Mouse (Mus musculus) kidney, postnatal 0 days (tissue): ENCODE data around the gene Mfsd4b5. TPM values are rescaled to one million over a fixed set of nuclear protein-coding genes. Genes with fewer than 3 reads are reported as not detected.

ENCODE experiments used
- ATAC-seq: fragments of 200-750 bp; cut with Nextera tagmentation; replicated peaks from 2 replicates; pipeline ENCODE4 v1.8.0; 2017; ENCODE audit warnings: low read depth, moderate number of reproducible peaks, moderate TSS enrichment, moderate library complexity; ENCODE audit not compliant: low FRiP score
- DNase-seq: peaks from one replicate; pipeline ENCODE4 v3.0.0-alpha.2; 2016; ENCODE audit warnings: low spot score
- H3K27ac ChIP-seq: fragments of 300-500 bp; sonication (generic); 2 replicates; pipeline ENCODE4 v1.5.1; 2014; ENCODE audit warnings: mild to moderate bottlenecking
- H3K27me3 ChIP-seq: fragments of 300-500 bp; sonication (generic); 2 replicates; pipeline ENCODE4 v1.6.1; 2014; ENCODE audit warnings: low read length, mixed read lengths; ENCODE audit not compliant: insufficient read depth
- H3K36me3 ChIP-seq: fragments of 300-500 bp; sonication (generic); 2 replicates; pipeline ENCODE4 v1.6.1; 2014; ENCODE audit warnings: low read length, mixed read lengths; ENCODE audit not compliant: insufficient read depth
- H3K4me1 ChIP-seq: fragments of 300-500 bp; sonication (generic); replicated peaks from 2 replicates; pipeline ENCODE4 v1.6.1; 2014; ENCODE audit warnings: antibody characterized with exemption, low read length, mixed read lengths; ENCODE audit not compliant: insufficient read depth
- H3K4me2 ChIP-seq: fragments of 300-500 bp; sonication (generic); 2 replicates; pipeline ENCODE4 v1.6.1; 2014; ENCODE audit warnings: mild to moderate bottlenecking, low read length, moderate library complexity, mixed read lengths
- H3K4me3 ChIP-seq: fragments of 300-500 bp; sonication (generic); replicated peaks from 2 replicates; pipeline ENCODE4 v1.5.1; 2014; ENCODE audit warnings: low read depth, low read length
- H3K9ac ChIP-seq: fragments of 300-500 bp; sonication (generic); 2 replicates; pipeline ENCODE4 v1.6.1; 2014; ENCODE audit warnings: low read depth, low read length
- H3K9me3 ChIP-seq: fragments of 300-500 bp; sonication (generic); replicated peaks from 2 replicates; pipeline ENCODE4 v1.6.1; 2016; ENCODE audit warnings: low read length, inconsistent platforms, mixed read lengths
- CTCF ChIP-seq: IDR thresholded peaks from 2 replicates; pipeline ENCODE4 v1.5.1; 2016; ENCODE audit warnings: antibody characterized with exemption, low read depth, mild to moderate bottlenecking, moderate library complexity
- WGBS: fragments of 180-500 bp; shearing (Covaris S2); extraction: QIAGEN DNeasy Blood & Tissue Kit; methylation state at CpG from one replicate; pipeline ENCODE4 v1.1.7; 2014; 5-methylcytosine and 5-hydroxymethylcytosine counted together
- polyA plus RNA-seq: library from polyadenylated mRNA; unstranded; fragments of >200 nt; fragmentation: Nextera tagmentation; extraction: Ambion mirVana; gene quantifications from 2 replicates; pipeline ENCODE4 v1.2.1, GENCODE M21; 2015

Gene Mfsd4b5
- polyA plus RNA-seq, 1 experiment from 2014 or later = 11.8 TPM

DNA sequence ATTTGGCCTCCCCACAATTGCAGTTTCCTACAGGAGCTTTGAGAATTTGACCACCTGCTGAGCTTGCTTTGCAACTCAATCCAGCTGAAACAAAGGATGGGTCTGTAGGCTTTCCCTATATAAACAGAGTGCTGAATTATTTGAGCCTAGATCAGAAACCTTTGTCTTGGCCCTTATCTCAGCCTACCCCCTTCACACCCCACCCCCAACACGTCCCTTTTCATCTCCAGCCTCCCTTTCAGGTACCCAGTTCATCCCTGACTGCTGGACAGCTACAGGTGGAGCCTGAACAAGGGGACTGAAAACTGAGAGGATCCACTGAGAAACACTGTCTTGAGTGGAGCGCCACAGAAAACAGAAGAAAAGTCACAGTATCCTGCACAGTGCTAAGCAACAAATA, 10.7 kb downstream of the Mfsd4b5 start:
- H3K4me1 ChIP-seq = no peaks in the 10 kb centered on the region
- H3K9ac ChIP-seq = no peak overlapping the region
- no peak for DNase-seq
- 59% methylated on average over 2 of the region's 2 CpGs for WGBS
- no peak for ATAC-seq
- H3K27me3 ChIP-seq = no peaks in the 10 kb centered on the region
- no peak overlapping the region for H3K4me3 ChIP-seq
- H3K9me3 ChIP-seq = peaks cover 9% of the 10 kb centered on the region
- H3K36me3 ChIP-seq = no peaks in the 10 kb centered on the region
- no peak overlapping the region for H3K4me2 ChIP-seq
- TF ChIP-seq CTCF = no peak
- no peak overlapping the region for H3K27ac ChIP-seq

DNA sequence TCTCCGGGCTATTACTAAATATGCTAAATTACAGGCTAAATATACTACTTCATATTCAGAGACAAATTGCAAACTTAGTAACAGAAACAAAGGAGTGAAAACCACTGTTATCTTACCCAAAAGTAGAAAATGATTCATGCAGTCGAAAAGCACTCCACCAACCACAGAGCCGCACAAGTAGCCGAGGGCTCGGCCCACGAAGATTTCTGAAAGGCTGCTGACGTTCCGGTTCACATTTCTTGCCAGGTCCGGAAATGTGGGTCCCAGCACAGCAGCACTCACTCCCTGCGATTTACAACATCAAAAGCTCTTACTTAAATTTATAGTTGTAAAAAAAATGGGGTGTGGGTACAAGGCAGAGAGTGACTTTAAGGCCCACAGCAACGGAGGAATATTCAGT, 11.5 kb downstream of the Mfsd4b5 start:
- Histone ChIP-seq H3K4me1 (no peaks in the 10 kb centered on the region), H3K27me3 (no peaks in the 10 kb centered on the region), H3K36me3 (no peaks in the 10 kb centered on the region), H3K9ac (no peak overlapping the region), H3K4me2 (no peak overlapping the region), H3K9me3 (peaks cover 9% of the 10 kb centered on the region), H3K4me3 (no peak overlapping the region), H3K27ac (no peak overlapping the region)
- TF ChIP-seq CTCF = no peak
- WGBS = 40% methylated on average over 11 of the region's 11 CpGs
- DNase-seq (peak; percentile 46), ATAC-seq (no peak)

DNA sequence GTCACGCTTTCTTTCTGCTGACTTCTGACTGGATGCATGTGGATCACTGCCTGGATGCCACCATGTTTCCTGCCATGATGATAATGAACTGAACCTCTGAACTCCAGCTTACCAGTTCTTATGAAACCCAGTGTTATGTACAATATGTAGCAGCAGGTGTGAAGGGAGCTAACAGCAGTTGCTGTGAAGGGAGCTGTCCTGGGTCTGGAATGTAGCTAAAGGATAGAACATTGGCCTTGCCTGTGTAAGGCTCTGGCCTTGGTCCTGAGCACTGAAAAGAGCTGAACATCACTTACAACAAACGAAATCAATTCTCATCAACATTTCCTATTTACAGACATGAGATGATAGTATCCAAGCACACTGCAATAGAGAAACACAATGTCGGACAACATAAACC, 18.9 kb downstream of the Mfsd4b5 start:
- ATAC-seq (no peak), DNase-seq (peak; percentile 83)
- TF ChIP-seq CTCF = no peak
- no peaks in the 10 kb centered on the region for H3K36me3 ChIP-seq
- H3K4me2 ChIP-seq = no peak overlapping the region
- WGBS = 78% methylated on average over 3 of the region's 3 CpGs
- H3K9me3 ChIP-seq = no peaks in the 10 kb centered on the region
- H3K4me1 ChIP-seq = no peaks in the 10 kb centered on the region
- no peak overlapping the region for H3K4me3 ChIP-seq
- no peak overlapping the region for H3K27ac ChIP-seq
- no peak overlapping the region for H3K9ac ChIP-seq
- no peaks in the 10 kb centered on the region for H3K27me3 ChIP-seq

DNA sequence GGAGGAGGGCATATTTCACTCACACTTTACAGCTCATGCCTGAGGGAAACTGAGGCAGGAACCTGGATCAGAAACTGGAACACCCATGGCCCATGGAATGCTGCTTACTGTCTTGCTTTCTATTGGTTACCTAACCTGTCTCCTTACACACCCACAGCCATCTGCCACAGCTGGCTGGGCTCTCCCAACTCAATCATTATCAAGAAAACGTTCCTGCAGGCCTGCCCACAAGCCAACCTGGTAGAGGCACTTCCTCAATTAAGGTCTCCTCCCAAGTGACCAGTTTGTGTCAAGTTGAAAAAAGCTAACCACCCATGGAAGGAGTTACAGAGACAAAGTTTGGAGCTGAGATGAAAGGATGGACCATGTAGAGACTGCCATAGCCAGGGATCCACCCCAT, 24.5 kb downstream of the Mfsd4b5 start:
- Histone ChIP-seq H3K4me2 (no peak overlapping the region), H3K36me3 (no peaks in the 10 kb centered on the region), H3K27me3 (no peaks in the 10 kb centered on the region), H3K4me1 (no peaks in the 10 kb centered on the region), H3K9ac (no peak overlapping the region), H3K27ac (no peak overlapping the region), H3K4me3 (no peak overlapping the region), H3K9me3 (no peaks in the 10 kb centered on the region)
- no peak for TF ChIP-seq CTCF
- no peak for DNase-seq
- ATAC-seq = no peak
- 31% methylated on average over 1 of the region's 1 CpGs for WGBS

DNA sequence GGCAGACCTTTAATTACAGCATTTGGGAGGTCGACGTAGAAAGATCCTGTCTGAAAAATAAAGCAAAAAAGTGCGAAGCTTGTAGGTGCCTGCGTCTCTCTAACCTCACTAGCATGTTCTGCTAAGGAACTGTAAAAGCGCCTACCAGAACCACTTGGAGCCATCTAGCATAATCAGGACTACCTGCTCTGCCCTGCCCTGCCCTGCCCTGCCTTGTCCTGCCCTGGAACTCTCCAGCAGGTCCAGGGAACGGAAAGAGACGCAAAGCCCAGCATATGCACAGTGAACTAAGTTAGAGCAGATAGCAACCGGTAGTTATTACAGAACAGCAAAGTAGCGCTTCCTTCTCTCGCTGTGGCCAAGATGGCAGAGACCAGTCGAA, 26.0 kb downstream of the Mfsd4b5 start:
- Histone ChIP-seq H3K4me2 (peak overlapping the region; percentile 86; the same call in 1 of the 2 replicates), H3K9me3 (no peaks in the 10 kb centered on the region), H3K27ac (no peak overlapping the region), H3K4me3 (no peak overlapping the region), H3K9ac (no peak overlapping the region), H3K4me1 (no peaks in the 10 kb centered on the region), H3K27me3 (no peaks in the 10 kb centered on the region), H3K36me3 (no peaks in the 10 kb centered on the region)
- peak; percentile 34 for ATAC-seq
- DNase-seq = no peak
- no peak; the same call in 1 of the 2 replicates for TF ChIP-seq CTCF
- WGBS = 46% methylated on average over 11 of the region's 11 CpGs

DNA sequence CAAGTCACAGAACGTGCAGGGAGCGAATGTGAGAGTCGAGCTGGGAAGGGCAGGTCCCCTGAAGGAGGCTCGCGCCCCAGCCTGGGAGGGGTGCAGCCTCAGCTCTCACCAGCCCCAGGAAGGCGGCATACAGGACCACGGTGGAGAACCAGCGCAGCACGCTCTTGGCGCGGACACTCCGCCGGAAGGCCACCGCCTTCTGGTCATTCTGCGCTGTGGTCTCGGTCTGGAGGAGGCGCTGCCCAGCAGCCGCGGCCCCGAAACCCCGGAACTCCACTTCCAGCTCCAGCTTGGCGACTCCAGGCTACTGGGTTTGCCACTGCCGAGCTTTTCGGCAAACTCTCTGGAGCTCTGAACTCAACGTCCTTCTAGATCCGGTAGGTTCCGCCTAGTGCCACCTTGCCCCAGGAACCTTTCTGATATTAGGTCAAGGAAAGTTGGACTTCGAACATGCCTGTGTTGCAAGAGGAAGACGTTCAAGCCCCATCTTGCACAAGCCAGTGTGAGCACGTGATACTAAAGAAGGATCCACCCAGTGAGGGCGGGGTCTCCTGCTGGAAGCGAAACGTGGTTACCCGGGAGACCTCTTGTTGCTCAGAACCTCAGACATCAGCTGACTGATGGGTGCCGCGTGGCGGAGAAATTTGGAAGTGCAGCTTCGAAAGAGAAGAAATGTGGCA, 26.5 kb downstream of the Mfsd4b5 start, which contains the start of gene Mfsd4b3:
Gene Mfsd4b3, minus strand, starts transcription at position 393 of the 680 bp plus-strand sequence.
- Histone ChIP-seq H3K9me3 (no peaks in the 10 kb centered on the region), H3K4me2 (peak within 1 kb of the TSS; percentile 86), H3K36me3 (no peaks in the 10 kb centered on the region), H3K4me3 (peak within 1 kb of the TSS; percentile 43), H3K9ac (peak within 1 kb of the TSS; percentile 52), H3K4me1 (no peaks in the 10 kb centered on the region), H3K27ac (peak within 1 kb of the TSS; percentile 86), H3K27me3 (no peaks in the 10 kb centered on the region)
- DNase-seq (peak; percentile 98), ATAC-seq (peak; percentile 98)
- TF ChIP-seq CTCF = peak; percentile 85
- under 1% methylated on average over 38 of the region's 38 CpGs for WGBS

DNA sequence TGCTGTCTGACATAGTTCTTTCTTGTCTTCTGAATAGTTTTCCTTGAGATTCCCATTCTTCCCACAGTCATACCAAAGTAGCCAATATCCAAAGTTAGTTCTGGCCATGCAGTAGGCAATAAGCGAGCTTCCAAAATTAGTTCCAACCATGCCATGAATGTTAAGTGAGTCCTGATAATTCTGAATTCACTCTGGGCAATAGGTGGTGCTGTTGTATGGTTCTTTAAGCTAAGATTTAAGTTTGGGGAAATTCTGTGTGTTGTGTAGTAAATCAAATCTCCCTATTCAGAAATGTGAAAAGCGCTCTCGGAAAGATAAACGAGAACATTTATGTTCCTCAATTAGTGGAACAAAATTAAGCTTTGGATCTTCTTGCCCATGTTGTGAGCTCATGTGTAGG, 28.2 kb downstream of the Mfsd4b5 start:
- no peak for ATAC-seq
- peak; percentile 59 for DNase-seq

More for the DNA sequence above, 28.2 kb downstream of the Mfsd4b5 start:
- WGBS = 40% methylated on average over 4 of the region's 4 CpGs
- H3K4me2 ChIP-seq = no peak overlapping the region
- no peaks in the 10 kb centered on the region for H3K27me3 ChIP-seq
- no peak overlapping the region for H3K27ac ChIP-seq
- peak; percentile 72 for TF ChIP-seq CTCF
- H3K4me3 ChIP-seq = no peak overlapping the region
- H3K9me3 ChIP-seq = no peaks in the 10 kb centered on the region
- H3K4me1 ChIP-seq = no peaks in the 10 kb centered on the region
- no peaks in the 10 kb centered on the region for H3K36me3 ChIP-seq
- no peak overlapping the region for H3K9ac ChIP-seq
